Mouse (Mus musculus): Measurements from ENCODE around the gene Rhbdd1. TPM values are rescaled to one million over a fixed set of nuclear protein-coding genes. Genes with fewer than 3 reads are reported as not detected.

Gene Rhbdd1
- polyA plus RNA-seq, 1 experiment: 12.8 TPM

- Histone ChIP-seq H3K27me3 (replicated peaks; ENCODE audit: control insufficient read depth, insufficient read depth, low read length) (no peaks in the 10 kb centered on the region), H3K36me3 (ENCODE audit: control insufficient read depth, insufficient read depth, low read length) (no peaks in the 10 kb centered on the region), H3K4me3 (ENCODE audit: insufficient read depth, low read depth, low read length) (no peak overlapping the region), H3K27ac (ENCODE audit: insufficient read depth, low read depth, low read length) (no peak overlapping the region), H3K4me1 (ENCODE audit: control insufficient read depth, insufficient read depth, low read length) (no peaks in the 10 kb centered on the region)
- TF ChIP-seq CTCF (conservative IDR thresholded peaks at IDR 0.05; ENCODE audit: insufficient read depth, insufficient read length, low read depth, low read length): no peak
- WGBS: 93% methylated on average over 2 of the region's 2 CpGs
- DNase-seq: no peak
Measured at GRCm38 (mm10) chr1:82384106-82384505, 67.9 kb downstream of the Rhbdd1 start.

GRCm38 (mm10) chr1:82385054-82385453, 68.8 kb downstream of the Rhbdd1 start:
- WGBS: 58% methylated on average over 9 of the region's 9 CpGs
- Histone ChIP-seq H3K36me3 (ENCODE audit: control insufficient read depth, insufficient read depth, low read length) (no peaks in the 10 kb centered on the region), H3K4me3 (ENCODE audit: insufficient read depth, low read depth, low read length) (no peak overlapping the region), H3K27me3 (replicated peaks; ENCODE audit: control insufficient read depth, insufficient read depth, low read length) (no peaks in the 10 kb centered on the region), H3K4me1 (ENCODE audit: control insufficient read depth, insufficient read depth, low read length) (no peaks in the 10 kb centered on the region), H3K27ac (ENCODE audit: insufficient read depth, low read depth, low read length) (no peak overlapping the region)
- DNase-seq: no peak
- no peak for TF ChIP-seq POLR2A (IDR thresholded peaks at IDR 0.05; ENCODE audit: low read depth, low read length)
- no peak for TF ChIP-seq CTCF (conservative IDR thresholded peaks at IDR 0.05; ENCODE audit: insufficient read depth, insufficient read length, low read depth, low read length)

- H3K4me1 ChIP-seq (ENCODE audit: control insufficient read depth, insufficient read depth, low read length): no peaks in the 10 kb centered on the region
- no peak for DNase-seq
- H3K4me3 ChIP-seq (ENCODE audit: insufficient read depth, low read depth, low read length): no peak overlapping the region
- TF ChIP-seq POLR2A (IDR thresholded peaks at IDR 0.05; ENCODE audit: low read depth, low read length) (no peak), CTCF (conservative IDR thresholded peaks at IDR 0.05; ENCODE audit: insufficient read depth, insufficient read length, low read depth, low read length) (no peak)
- no peaks in the 10 kb centered on the region for H3K27me3 ChIP-seq (replicated peaks; ENCODE audit: control insufficient read depth, insufficient read depth, low read length)
- H3K27ac ChIP-seq (ENCODE audit: insufficient read depth, low read depth, low read length): no peak overlapping the region
- H3K36me3 ChIP-seq (ENCODE audit: control insufficient read depth, insufficient read depth, low read length): no peaks in the 10 kb centered on the region
- 75% methylated on average over 4 of the region's 4 CpGs for WGBS
Measured at GRCm38 (mm10) chr1:82385827-82386230, 69.6 kb downstream of the Rhbdd1 start.

GRCm38 (mm10) chr1:82386814-82387771, 70.8 kb downstream of the Rhbdd1 start:
- TF ChIP-seq CTCF (conservative IDR thresholded peaks at IDR 0.05; ENCODE audit: insufficient read depth, insufficient read length, low read depth, low read length) (no peak), POLR2A (IDR thresholded peaks at IDR 0.05; ENCODE audit: low read depth, low read length) (no peak)
- H3K36me3 ChIP-seq (ENCODE audit: control insufficient read depth, insufficient read depth, low read length): no peaks in the 10 kb centered on the region
- H3K27ac ChIP-seq (ENCODE audit: insufficient read depth, low read depth, low read length): no peak overlapping the region
- H3K4me1 ChIP-seq (ENCODE audit: control insufficient read depth, insufficient read depth, low read length): no peaks in the 10 kb centered on the region
- H3K27me3 ChIP-seq (replicated peaks; ENCODE audit: control insufficient read depth, insufficient read depth, low read length): no peaks in the 10 kb centered on the region
- DNase-seq: no peak
- H3K4me3 ChIP-seq (ENCODE audit: insufficient read depth, low read depth, low read length): no peak overlapping the region
- 85% methylated on average over 6 of the region's 6 CpGs for WGBS

GRCm38 (mm10) chr1:82389371-82389770, 73.1 kb downstream of the Rhbdd1 start:
- no peak for DNase-seq
- H3K27me3 ChIP-seq (replicated peaks; ENCODE audit: control insufficient read depth, insufficient read depth, low read length): no peaks in the 10 kb centered on the region
- 81% methylated on average over 7 of the region's 7 CpGs for WGBS
- no peaks in the 10 kb centered on the region for H3K36me3 ChIP-seq (ENCODE audit: control insufficient read depth, insufficient read depth, low read length)
- H3K27ac ChIP-seq (ENCODE audit: insufficient read depth, low read depth, low read length): no peak overlapping the region
- no peaks in the 10 kb centered on the region for H3K4me1 ChIP-seq (ENCODE audit: control insufficient read depth, insufficient read depth, low read length)
- H3K4me3 ChIP-seq (ENCODE audit: insufficient read depth, low read depth, low read length): no peak overlapping the region
- TF ChIP-seq CTCF (conservative IDR thresholded peaks at IDR 0.05; ENCODE audit: insufficient read depth, insufficient read length, low read depth, low read length): no peak
- no peak for TF ChIP-seq POLR2A (IDR thresholded peaks at IDR 0.05; ENCODE audit: low read depth, low read length)

- peak; percentile 67 for DNase-seq
- Histone ChIP-seq H3K27ac (ENCODE audit: insufficient read depth, low read depth, low read length) (no peak overlapping the region; the same call in 1 of the 2 replicates), H3K4me1 (ENCODE audit: control insufficient read depth, insufficient read depth, low read length) (peaks cover 4% of the 10 kb centered on the region; the same call in 1 of the 2 replicates), H3K4me3 (ENCODE audit: insufficient read depth, low read depth, low read length) (no peak overlapping the region), H3K27me3 (replicated peaks; ENCODE audit: control insufficient read depth, insufficient read depth, low read length) (no peaks in the 10 kb centered on the region), H3K36me3 (ENCODE audit: control insufficient read depth, insufficient read depth, low read length) (no peaks in the 10 kb centered on the region)
- no peak for TF ChIP-seq POLR2A (IDR thresholded peaks at IDR 0.05; ENCODE audit: low read depth, low read length)
- TF ChIP-seq CTCF (conservative IDR thresholded peaks at IDR 0.05; ENCODE audit: insufficient read depth, insufficient read length, low read depth, low read length): no peak
- 39% methylated on average over 4 of the region's 4 CpGs for WGBS
Measured at GRCm38 (mm10) chr1:82395371-82395770, 79.1 kb downstream of the Rhbdd1 start.

- Histone ChIP-seq H3K4me3 (ENCODE audit: insufficient read depth, low read depth, low read length) (no peak overlapping the region), H3K4me1 (ENCODE audit: control insufficient read depth, insufficient read depth, low read length) (no peaks in the 10 kb centered on the region), H3K27me3 (replicated peaks; ENCODE audit: control insufficient read depth, insufficient read depth, low read length) (no peaks in the 10 kb centered on the region), H3K27ac (ENCODE audit: insufficient read depth, low read depth, low read length) (no peak overlapping the region), H3K36me3 (ENCODE audit: control insufficient read depth, insufficient read depth, low read length) (no peaks in the 10 kb centered on the region)
- DNase-seq: no peak
- WGBS: 88% methylated on average over 3 of the region's 3 CpGs
- TF ChIP-seq CTCF (conservative IDR thresholded peaks at IDR 0.05; ENCODE audit: insufficient read depth, insufficient read length, low read depth, low read length) (no peak), POLR2A (IDR thresholded peaks at IDR 0.05; ENCODE audit: low read depth, low read length) (no peak)
Measured at GRCm38 (mm10) chr1:82407786-82408185, 91.5 kb downstream of the Rhbdd1 start.
